Mouse (Mus musculus): Measurements from ENCODE around the gene Pck2.

The Pck2 gene

GRCm38 (mm10) chr14:55575711-55576110 is 35.6 kb downstream of the Pck2 start:
- no peak for DNase-seq (ENCODE audit: low spot score in 2 of 2)

- DNase-seq (ENCODE audit: low spot score in 2 of 2): no peak
These were observed 36.3 kb downstream of the Pck2 start for GRCm38 (mm10) chr14:55576376-55576775.

GRCm38 (mm10) chr14:55577871-55578667 is 38.0 kb downstream of the Pck2 start, which contains the start of gene Psme1:
Gene Psme1, plus strand, starts transcription at chr14:55578123.
- DNase-seq (ENCODE audit: low spot score in 2 of 2): peak; percentile 54 to 68

GRCm38 (mm10) chr14:55578668-55579269 is 38.7 kb downstream of the Pck2 start:
- no peak for DNase-seq (ENCODE audit: low spot score in 2 of 2)

GRCm38 (mm10) chr14:55579511-55580496 is 39.7 kb downstream of the Pck2 start:
- no peak for DNase-seq (ENCODE audit: low spot score in 2 of 2)

- DNase-seq (ENCODE audit: low spot score in 2 of 2): no peak
These were observed 40.7 kb downstream of the Pck2 start for GRCm38 (mm10) chr14:55580731-55581130.

GRCm38 (mm10) chr14:55581981-55582681 is 42.1 kb downstream of the Pck2 start:
- no peak for DNase-seq (ENCODE audit: low spot score in 2 of 2)

- no peak for DNase-seq (ENCODE audit: low spot score in 2 of 2)
These were observed 44.2 kb downstream of the Pck2 start for GRCm38 (mm10) chr14:55584303-55584701.

- peak in 1 of 2 experiments; percentile 48 for DNase-seq (ENCODE audit: low spot score in 2 of 2)
These were observed 44.9 kb downstream of the Pck2 start, which contains the start of gene Emc9 for GRCm38 (mm10) chr14:55584702-55585565. Gene Emc9, minus strand, starts transcription at chr14:55585302.

- DNase-seq (ENCODE audit: low spot score in 2 of 2): no peak
These were observed 45.5 kb downstream of the Pck2 start for GRCm38 (mm10) chr14:55585566-55585960.

- DNase-seq (ENCODE audit: low spot score in 2 of 2): no peak
These were observed 46.1 kb downstream of the Pck2 start for GRCm38 (mm10) chr14:55586149-55586548.

- DNase-seq (ENCODE audit: low spot score in 2 of 2): no peak
These were observed 49.2 kb downstream of the Pck2 start for GRCm38 (mm10) chr14:55589271-55589670.

GRCm38 (mm10) chr14:55589771-55590448 is 49.8 kb downstream of the Pck2 start:
- no peak for DNase-seq (ENCODE audit: low spot score in 2 of 2)

GRCm38 (mm10) chr14:55590748-55591330 is 50.8 kb downstream of the Pck2 start, which contains the start of gene Psme2:
Gene Psme2, minus strand, starts transcription at chr14:55591113.
- peak; percentile 85 to 92 for DNase-seq (ENCODE audit: low spot score in 2 of 2)

- DNase-seq (ENCODE audit: low spot score in 2 of 2): peak; percentile 91 to 92
These were observed 51.3 kb downstream of the Pck2 start, which contains the start of gene Rnf31 for GRCm38 (mm10) chr14:55591331-55591891. Gene Rnf31, plus strand, starts transcription at chr14:55591708.

GRCm38 (mm10) chr14:55592226-55592625 is 52.2 kb downstream of the Pck2 start:
- no peak for DNase-seq (ENCODE audit: low spot score in 2 of 2)

- DNase-seq (ENCODE audit: low spot score in 2 of 2): no peak
These were observed 56.1 kb downstream of the Pck2 start for GRCm38 (mm10) chr14:55596036-55596690.

All from frontal cortex, postnatal 14 days (tissue).